Mouse (Mus musculus): ENCODE measurements around the gene Gdf2. TPM values are rescaled to one million over a fixed set of nuclear protein-coding genes. Genes with fewer than 3 reads are reported as not detected.

The Gdf2 gene
- not detected for polyA plus RNA-seq (2014; fragmentation: Illumina TruSeq; extraction: RNeasy Lipid Tissue Mini Kit (QIAGEN cat#74804); ENCODE audit: low replicate concordance)

DNA sequence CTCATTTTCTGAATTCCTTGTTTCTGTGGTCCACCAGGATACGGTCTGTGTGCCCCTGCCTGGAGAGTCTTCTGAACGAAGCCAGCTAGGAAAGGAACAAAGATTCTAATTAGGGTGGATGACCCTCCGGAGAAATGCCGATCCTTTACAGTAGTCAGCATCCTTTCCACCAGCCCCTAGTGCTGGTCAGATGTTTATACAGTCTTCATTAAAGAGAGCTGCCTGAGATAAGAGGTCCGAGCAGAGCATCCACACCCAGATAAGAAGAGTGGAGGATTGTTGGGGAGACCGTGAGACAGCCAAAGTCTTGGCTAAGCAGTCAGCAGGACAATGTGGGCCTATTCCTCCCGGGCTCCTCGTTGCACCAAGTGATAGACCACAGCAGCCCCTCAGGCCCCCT is at the start of gene Gdf2:
TSS of gene Gdf2 (plus strand) at position 301 of the 400 bp plus-strand sequence.

DNA sequence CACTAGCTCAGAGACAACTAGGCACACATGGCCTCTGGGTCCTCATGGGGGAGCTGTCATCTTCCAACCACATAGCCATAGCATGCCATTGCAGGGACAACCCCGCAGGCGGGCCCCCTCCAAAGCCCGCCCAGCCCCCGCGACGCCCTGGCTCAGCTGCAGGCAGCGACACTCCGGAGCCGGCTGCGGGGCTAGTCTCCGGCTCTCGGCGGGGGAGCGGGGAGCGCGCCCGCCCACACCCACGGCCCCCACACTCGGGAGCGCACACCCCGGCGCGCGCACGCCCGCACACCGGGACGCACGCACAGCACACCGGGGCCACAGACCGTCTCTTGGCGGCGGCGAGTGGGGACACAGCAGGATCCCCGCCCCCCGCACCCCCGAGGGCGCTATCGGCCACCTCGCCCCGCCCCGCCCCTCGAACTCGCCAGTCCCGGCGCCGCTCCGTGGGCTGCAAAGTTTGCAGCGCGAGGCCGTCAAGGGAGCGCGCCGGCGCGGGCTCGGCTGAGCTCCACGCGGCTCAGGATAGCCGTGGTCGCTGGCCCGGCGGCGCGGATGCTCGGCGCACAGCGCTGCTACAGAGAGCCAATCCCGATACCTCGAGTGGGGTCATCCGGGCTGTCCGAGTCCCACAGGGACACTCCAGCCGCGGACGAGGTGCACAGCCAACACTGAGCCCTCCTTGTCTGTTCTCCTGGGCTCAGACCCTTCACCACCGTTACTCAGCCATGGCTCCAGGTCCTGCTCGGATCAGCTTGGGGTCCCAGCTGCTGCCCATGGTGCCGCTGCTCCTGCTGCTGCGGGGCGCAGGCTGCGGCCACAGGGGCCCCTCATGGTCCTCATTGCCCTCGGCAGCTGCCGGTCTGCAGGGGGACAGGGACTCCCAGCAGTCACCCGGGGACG is 17.4 kb upstream of the Gdf2 start, which contains the start of gene Gdf10:
TSS of gene Gdf10 (plus strand) at position 420 of the 903 bp plus-strand sequence.

DNA sequence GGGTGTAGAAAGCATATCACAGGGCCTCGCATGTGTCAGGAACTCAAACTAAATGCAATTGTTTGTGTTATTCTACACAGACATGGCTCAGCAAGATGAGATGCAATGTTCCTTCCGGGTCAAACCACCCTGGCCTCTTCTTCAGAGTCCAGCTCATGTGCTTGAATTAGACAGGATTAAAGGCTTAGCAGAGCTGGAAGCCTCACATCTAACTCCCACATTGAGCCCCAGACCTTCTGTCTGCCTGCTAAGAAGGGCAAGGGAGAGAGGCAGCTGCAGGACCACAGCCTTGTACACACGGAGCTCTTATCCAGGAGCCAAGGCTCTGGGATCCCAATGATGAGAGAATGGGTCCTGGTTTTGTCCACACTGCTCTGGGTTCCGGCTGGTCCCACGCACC is 12.9 kb downstream of the Gdf2 start, which contains the start of gene Rbp3:
TSS of gene Rbp3 (plus strand) at position 243 of the 400 bp plus-strand sequence.

DNA sequence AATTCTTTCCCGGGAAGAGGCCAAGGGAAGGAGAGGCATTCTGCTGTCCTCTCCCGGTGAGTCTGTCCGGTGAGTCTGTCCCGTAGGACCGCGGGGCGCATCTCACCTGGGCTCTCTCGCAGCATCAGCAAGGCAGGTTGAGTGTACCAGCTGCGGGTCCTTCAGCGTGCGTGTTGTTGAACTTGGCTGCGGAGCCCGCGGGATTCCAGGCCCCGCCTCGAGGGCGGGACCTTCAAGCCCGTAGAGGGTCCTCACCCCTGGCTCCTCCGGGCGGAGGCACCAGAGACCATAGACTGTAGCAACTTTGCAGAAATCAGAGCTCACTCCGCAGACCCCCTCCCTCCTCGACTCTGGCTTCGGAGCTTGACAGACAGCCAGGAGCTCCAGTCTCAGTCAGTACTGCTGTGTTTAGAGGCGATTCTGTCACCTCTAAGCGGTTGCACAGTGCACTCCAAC is 37.8 kb downstream of the Gdf2 start, which contains the start of gene Zfp488:
TSS of gene Zfp488 (minus strand) at position 161 of the 456 bp plus-strand sequence.

Other genes starting within 250 kb of the Gdf2 start
- 0.93 TPM for gene Gdf10, start 17.5 kb upstream of the Gdf2 start, polyA plus RNA-seq (2014; fragmentation: Illumina TruSeq; extraction: RNeasy Lipid Tissue Mini Kit (QIAGEN cat#74804); ENCODE audit: low replicate concordance)
- not detected for gene Rbp3, start 13.0 kb downstream of the Gdf2 start, polyA plus RNA-seq (2014; fragmentation: Illumina TruSeq; extraction: RNeasy Lipid Tissue Mini Kit (QIAGEN cat#74804); ENCODE audit: low replicate concordance)
- not detected for gene Zfp488, start 37.7 kb downstream of the Gdf2 start, polyA plus RNA-seq (2014; fragmentation: Illumina TruSeq; extraction: RNeasy Lipid Tissue Mini Kit (QIAGEN cat#74804); ENCODE audit: low replicate concordance)
- not detected for gene Gm30083, start 74.1 kb downstream of the Gdf2 start, polyA plus RNA-seq (2014; fragmentation: Illumina TruSeq; extraction: RNeasy Lipid Tissue Mini Kit (QIAGEN cat#74804); ENCODE audit: low replicate concordance)
- not detected for gene Gm5460, start 75.7 kb downstream of the Gdf2 start, polyA plus RNA-seq (2014; fragmentation: Illumina TruSeq; extraction: RNeasy Lipid Tissue Mini Kit (QIAGEN cat#74804); ENCODE audit: low replicate concordance)
- gene Antxrl, start 111.7 kb downstream of the Gdf2 start, polyA plus RNA-seq (2014; fragmentation: Illumina TruSeq; extraction: RNeasy Lipid Tissue Mini Kit (QIAGEN cat#74804); ENCODE audit: low replicate concordance) = not detected
- not detected for gene Anxa8, start 144.9 kb downstream of the Gdf2 start, polyA plus RNA-seq (2014; fragmentation: Illumina TruSeq; extraction: RNeasy Lipid Tissue Mini Kit (QIAGEN cat#74804); ENCODE audit: low replicate concordance)
- not detected for gene A630023A22Rik, start 161.7 kb downstream of the Gdf2 start, polyA plus RNA-seq (2014; fragmentation: Illumina TruSeq; extraction: RNeasy Lipid Tissue Mini Kit (QIAGEN cat#74804); ENCODE audit: low replicate concordance)
- not detected for gene Npy4r, start 211.4 kb downstream of the Gdf2 start, polyA plus RNA-seq (2014; fragmentation: Illumina TruSeq; extraction: RNeasy Lipid Tissue Mini Kit (QIAGEN cat#74804); ENCODE audit: low replicate concordance)

Data from small intestine, adult 10 weeks (tissue).